Mouse (Mus musculus) cerebellum, postnatal 14 days (tissue): Measurements from ENCODE around the gene Snx6.
"Not testable (repeated sequence)": the region's sequence is repeated elsewhere in the genome, so short reads cannot be mapped to it uniquely, and the experiment has no call there.

Experiments
- DNase-seq, 2 experiments: peaks; one replicate each; pipeline ENCODE4 v3.0.0; 2021; ENCODE audit warnings: mixed read lengths in 2 of 2

Gene Snx6

DNA sequence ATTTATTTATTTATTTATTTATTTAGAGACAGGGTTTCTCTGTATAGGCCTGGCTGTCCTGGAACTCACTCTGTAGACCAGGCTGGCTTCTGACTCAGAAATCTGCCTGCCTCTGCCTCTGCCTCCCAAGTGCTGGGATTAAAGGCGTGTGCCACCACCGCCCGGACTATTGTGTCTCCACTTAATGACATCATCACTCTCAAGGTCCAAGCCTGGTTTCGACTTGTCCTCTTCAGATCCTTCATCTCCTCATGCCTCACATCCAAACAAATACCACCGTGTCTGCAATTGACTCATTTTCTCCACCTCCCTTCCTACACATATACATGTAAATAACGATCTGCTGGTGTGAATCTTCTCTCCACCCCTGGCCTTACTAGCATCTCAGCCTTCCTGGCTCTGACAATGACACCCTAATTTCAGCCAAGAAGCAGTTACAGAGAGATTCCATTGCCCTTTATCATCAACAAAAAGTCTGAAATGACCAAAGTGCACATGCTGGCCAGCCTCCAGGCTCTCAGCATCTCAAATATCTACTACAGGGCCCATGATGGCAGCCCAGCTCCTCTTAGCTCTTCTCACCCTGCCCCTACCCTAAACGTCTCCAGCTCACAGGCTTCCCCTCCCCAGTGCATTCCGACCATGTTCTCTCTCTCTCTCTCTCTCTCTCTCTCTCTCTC, 1.2 kb upstream of the Snx6 start:
- DNase-seq: no peak

DNA sequence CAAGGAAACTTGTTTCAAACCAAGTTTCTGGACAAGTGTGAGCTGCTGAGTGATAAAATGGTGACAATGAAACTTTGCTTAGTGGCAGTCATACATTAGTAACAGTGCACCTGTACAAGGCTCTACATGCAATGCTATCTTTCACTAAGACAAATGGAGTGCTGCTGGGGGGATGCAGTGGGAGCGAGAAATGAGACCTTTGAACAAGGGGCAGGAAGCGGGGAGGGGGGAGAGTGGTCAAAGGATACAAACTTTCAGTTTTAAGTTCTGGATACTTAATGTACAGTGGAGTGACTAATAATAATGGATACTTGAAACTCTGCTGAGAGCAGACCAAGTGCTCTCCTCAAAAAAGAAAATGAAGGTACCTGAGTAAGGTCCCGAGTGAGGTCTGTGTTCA, 1.1 kb downstream of the Snx6 start:
- DNase-seq: no peak

DNA sequence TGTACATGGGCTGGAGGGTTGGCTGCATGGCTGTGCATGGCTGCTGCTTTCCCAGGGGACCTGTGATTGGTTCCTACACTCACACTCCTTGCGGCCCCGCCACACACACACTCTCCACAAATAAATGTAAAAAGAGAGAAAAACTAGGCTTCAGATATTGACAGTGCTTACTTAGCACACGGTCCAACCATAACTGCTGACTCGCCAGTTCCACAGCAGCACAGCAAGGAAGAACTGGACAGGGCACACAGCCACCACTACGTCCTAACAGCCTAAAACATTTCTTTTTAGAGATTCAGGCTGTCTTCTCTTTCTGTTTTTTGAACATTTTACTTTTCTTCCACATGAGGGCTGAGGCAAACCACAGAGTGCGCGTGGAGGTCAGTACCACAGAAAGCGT, 4.0 kb downstream of the Snx6 start:
- no peak for DNase-seq

DNA sequence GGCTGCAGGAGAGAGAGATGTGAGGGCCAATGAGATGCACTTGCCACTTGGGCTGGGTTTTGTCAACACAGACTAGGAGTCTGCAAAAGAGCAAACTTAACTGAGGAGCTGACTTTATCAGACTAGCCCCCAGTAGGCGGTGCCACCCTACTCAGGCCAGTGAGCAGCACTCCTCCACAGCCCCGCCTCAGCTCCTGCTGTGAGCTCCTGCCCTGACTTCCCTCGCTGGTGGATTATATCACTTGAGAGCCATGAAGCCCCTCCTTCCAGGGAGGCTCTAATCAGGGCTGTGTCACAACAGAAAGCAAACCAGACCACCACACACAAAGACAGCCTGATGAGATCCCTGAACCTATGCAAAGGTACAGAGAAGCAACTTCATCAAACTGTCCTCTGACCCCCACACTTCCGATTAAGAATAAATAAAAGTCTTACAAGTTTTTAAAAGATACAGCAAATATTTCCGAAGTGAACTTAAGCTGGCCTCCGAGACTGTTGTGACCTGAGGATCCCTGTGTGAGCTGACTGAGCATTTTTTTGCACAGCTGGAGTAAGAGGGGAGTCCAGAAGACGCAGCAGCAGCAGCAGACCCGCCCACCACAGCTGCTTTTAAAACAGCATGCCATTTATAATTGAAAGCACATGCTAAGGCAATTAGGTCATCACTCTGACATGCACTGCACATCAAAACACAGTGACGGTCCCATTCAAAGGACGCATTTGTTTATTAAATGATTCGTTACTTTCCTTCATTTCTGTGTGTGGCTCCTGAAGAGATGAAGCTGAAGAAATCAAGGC, 6.0 kb downstream of the Snx6 start:
- DNase-seq: no peak

DNA sequence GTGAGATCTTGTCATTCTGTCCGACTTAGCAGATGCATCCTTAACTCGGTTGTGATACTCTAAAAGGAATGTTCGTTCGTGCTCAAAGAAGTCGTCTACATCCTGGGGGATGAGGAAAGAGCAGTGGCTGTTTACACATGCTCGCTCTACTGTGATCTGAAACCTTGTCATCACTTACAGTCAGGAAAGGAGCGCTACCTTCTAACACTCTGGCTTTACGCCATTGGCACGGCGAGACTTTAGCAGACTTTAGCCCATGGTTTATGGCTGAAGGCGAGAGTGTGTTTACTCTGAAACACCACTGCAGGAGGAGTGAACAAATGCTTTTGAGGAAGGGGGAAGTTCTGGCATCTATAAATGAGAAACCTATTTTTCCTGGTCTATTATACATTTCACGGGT, 31.9 kb downstream of the Snx6 start:
- no peak for DNase-seq

DNA sequence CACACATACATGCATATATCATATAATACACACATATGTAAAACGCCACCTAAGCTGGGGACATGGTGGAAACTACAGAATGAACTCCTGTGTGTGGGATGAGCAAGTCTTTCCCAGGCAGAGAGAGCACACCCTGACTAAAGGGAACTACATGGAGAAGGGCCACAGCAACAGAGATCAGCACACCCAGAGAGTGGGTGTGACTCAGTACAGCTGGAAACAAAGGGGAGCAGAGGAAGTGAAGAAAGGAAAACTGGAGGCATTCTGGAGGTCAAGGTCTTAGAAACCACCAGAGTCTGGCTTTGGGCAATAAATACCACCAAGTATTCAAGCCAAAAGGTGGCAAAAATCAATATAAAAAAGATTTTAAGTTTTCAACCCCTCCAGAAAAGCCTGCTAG, 34.8 kb downstream of the Snx6 start:
- no peak for DNase-seq

DNA sequence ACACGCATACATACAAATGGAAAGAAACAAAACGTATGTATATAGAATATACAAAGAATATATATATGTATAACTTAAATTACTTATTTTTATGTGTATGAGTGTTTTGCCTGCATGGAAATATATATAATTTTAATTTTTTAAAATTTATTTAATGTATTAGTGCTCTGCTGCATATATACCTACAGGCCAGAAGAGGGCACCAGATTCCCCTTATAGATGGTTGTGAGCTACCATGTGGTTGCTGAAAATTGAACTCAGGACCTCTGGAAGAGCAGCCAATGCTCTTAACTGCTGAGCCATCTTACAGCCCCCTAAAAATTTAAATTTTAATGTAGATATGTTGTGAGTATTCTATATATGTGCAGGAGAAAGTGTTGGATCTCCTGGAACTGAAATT, 36.7 kb downstream of the Snx6 start:
- DNase-seq: no peak

DNA sequence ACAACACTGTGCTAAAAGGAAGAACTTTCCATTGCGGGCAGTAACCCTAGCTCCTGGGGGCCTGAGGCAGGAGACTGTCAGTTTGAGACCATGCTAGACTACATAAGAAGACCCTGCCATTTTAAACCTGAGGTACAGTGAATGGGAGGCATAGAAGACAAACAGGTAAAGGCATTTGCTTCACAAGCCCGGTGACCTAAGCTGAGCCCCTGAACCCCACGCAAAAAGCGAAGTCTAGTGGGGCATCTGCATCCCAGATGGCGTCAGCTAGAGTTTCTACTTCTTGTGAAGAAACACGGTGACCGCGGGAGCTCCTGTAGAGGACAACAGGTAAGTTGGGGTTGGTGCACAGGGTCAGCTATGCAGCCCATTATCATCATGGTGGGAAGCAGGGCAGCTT, 46.9 kb downstream of the Snx6 start:
- no peak for DNase-seq

DNA sequence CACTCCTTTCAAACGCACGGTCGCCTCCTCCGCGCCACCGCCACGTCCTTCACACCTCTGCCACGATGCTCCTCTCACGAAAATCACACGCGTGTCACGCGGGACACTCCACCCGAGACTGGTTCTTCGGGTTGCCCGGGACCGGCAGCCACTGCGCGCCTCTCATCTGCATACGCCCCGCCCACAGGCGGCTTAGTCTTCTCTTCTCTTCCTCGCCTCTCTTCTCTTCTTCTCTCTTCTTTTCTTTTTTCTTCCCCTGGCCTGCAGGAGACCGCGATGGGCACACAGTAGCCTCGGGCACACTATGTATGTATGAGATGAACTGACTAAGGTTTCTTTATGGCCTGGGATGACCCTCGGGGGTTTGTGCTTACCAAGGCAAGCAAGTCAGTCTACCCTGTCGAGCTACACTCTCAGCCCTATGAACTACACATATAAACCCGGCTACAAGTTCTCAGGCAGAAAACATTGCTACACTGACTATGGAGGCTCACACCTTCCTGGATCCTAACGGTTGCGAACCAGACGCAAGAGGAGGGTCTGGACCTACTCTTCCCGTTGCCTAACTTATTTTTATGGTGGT, 56.8 kb downstream of the Snx6 start:
- DNase-seq: peak; percentile 37 to 43

DNA sequence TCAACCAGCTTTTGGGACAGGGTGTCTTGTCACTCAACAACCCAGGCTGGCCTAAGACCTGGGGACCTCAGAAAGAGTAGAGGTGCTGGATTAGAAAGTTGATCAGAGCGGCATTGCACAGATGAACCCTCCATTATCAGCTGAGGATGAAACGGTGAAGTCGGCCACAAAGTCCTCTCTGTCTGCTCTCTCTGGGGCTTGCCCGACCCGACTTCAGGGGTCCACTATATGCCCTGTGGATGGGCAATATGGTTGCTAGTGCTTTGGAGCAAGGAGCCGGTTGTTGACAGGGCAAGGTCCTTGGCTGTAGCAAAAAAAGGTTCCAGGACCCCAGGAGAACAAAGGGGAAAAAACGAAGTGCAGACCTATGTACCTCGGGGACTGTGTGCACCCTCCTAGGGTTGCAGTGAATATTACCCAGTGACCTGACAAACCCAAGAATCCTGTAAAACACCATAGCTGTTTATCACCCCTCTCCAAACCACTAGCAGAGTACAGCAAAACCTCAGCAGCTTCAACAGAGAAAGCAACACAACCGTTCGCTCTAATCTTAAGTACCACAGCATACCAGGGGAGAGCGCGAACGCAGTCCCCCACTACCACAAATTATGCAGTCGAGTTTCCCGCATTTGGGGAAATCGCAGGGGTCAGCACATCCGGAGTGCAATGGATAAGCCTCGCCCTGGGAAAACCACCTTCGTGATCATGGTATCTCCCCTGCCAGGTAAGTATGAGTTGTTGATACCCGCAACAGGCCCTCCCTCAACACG, 57.4 kb downstream of the Snx6 start:
- DNase-seq: not testable (repeated sequence)

DNA sequence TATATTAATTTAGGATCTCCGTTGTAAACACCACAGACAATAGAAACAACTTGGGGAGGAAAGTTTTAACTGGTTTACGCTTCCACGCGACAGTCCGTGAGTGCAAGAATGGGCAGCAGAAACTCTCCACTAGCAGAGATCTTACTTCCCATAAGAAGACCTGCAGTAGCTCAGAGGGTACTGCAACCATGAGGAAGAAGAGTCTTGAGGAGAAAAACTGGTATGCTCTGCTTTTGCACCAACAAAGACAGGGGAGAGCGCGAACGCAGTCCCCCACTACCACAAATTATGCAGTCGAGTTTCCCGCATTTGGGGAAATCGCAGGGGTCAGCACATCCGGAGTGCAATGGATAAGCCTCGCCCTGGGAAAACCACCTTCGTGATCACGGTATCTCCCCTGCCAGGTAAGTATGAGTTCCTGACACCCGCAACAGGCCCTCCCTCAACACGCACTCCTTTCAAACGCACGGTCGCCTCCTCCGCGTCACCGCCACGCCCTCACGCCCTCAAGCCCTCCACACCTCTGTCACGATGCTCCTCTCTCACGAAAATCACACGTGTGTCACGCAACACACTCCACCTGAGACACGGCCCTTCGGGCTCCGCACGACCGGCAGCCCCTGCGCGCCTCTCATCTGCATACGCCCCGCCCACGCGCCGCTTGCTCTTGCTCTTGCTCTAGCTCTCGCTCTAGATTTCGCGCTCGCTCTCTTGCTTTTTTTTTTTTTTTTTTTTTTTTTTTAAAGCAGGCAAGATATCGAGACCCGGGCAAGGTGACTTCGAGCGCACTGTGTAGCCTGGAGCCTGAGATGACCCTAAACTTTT, 61.0 kb downstream of the Snx6 start:
- peak; percentile 35 to 68 for DNase-seq

DNA sequence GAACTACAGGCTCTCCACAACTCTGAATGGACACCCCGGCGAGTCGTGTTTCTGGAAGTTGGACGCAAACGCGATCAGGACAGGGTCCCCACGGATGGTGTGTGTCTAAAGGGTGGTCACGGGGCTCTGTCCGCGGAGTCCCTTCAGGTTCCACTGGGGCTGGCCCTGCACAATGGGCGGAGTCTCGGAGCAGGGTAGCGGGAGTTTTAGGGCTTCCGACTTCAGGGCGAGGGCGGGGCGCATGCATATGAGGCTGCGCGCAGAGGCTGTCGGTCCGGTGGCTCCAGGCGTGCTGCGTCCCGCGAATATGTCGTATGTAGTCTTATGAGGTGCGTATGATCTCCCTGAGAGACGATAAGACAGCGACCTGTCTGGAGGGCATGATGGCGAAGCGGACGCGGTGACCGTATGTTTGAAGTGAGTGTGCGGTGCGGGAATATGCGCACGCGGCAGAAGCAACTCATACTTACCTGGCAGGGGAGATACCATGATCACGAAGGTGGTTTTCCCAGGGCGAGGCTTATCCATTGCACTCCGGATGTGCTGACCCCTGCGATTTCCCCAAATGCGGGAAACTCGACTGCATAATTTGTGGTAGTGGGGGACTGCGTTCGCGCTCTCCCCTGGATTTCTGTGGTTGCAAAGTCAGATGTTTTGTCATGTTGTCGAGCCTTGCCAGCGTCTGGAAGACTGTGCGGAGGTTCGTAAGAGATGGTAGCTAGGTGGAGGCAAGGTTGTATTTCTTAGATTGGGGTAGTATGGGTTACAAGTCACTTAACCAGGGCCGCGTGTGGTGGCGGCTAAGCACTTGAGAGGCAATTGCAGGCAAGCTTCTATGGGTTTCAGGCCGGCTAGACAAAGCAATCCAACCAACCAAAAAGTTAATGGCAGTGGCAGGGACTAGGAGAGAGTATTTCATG, 66.1 kb downstream of the Snx6 start:
- DNase-seq: not testable (repeated sequence)

DNA sequence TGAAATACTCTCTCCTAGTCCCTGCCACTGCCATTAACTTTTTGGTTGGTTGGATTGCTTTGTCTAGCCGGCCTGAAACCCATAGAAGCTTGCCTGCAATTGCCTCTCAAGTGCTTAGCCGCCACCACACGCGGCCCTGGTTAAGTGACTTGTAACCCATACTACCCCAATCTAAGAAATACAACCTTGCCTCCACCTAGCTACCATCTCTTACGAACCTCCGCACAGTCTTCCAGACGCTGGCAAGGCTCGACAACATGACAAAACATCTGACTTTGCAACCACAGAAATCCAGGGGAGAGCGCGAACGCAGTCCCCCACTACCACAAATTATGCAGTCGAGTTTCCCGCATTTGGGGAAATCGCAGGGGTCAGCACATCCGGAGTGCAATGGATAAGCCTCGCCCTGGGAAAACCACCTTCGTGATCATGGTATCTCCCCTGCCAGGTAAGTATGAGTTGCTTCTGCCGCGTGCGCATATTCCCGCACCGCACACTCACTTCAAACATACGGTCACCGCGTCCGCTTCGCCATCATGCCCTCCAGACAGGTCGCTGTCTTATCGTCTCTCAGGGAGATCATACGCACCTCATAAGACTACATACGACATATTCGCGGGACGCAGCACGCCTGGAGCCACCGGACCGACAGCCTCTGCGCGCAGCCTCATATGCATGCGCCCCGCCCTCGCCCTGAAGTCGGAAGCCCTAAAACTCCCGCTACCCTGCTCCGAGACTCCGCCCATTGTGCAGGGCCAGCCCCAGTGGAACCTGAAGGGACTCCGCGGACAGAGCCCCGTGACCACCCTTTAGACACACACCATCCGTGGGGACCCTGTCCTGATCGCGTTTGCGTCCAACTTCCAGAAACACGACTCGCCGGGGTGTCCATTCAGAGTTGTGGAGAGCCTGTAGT, 76.4 kb downstream of the Snx6 start:
- DNase-seq: not testable (repeated sequence)

DNA sequence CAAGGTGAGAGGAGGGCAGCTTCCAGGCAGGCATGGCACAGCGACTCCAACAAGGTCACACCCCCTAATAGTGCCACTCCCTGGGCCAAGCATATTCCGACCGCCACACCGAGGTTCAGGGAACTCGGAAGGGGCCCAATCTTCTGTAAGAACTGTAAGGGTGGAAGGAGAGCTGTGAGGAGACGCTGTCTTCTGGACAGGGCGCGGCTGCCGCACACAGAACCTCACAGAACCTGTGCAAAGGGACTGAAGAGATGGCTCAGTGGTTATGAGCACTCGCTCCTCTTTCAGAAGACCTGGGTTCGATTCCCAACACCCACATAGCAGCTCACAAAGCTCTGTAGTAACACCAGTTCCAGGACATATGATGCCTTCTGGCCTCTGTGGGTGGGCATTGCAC, 78.0 kb downstream of the Snx6 start:
- DNase-seq: not testable (repeated sequence)

DNA sequence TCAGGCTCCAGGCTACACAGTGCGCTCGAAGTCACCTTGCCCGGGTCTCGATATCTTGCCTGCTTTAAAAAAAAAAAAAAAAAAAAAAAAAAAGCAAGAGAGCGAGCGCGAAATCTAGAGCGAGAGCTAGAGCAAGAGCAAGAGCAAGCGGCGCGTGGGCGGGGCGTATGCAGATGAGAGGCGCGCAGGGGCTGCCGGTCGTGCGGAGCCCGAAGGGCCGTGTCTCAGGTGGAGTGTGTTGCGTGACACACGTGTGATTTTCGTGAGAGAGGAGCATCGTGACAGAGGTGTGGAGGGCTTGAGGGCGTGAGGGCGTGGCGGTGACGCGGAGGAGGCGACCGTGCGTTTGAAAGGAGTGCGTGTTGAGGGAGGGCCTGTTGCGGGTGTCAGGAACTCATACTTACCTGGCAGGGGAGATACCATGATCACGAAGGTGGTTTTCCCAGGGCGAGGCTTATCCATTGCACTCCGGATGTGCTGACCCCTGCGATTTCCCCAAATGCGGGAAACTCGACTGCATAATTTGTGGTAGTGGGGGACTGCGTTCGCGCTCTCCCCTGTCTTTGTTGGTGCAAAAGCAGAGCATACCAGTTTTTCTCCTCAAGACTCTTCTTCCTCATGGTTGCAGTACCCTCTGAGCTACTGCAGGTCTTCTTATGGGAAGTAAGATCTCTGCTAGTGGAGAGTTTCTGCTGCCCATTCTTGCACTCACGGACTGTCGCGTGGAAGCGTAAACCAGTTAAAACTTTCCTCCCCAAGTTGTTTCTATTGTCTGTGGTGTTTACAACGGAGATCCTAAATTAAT, 81.5 kb downstream of the Snx6 start:
- DNase-seq: not testable (repeated sequence)

DNA sequence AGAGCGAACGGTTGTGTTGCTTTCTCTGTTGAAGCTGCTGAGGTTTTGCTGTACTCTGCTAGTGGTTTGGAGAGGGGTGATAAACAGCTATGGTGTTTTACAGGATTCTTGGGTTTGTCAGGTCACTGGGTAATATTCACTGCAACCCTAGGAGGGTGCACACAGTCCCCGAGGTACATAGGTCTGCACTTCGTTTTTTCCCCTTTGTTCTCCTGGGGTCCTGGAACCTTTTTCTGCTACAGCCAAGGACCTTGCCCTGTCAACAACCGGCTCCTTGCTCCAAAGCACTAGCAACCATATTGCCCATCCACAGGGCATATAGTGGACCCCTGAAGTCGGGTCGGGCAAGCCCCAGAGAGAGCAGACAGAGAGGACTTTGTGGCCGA, 85.0 kb downstream of the Snx6 start:
- DNase-seq: peak; percentile 61 to 63

DNA sequence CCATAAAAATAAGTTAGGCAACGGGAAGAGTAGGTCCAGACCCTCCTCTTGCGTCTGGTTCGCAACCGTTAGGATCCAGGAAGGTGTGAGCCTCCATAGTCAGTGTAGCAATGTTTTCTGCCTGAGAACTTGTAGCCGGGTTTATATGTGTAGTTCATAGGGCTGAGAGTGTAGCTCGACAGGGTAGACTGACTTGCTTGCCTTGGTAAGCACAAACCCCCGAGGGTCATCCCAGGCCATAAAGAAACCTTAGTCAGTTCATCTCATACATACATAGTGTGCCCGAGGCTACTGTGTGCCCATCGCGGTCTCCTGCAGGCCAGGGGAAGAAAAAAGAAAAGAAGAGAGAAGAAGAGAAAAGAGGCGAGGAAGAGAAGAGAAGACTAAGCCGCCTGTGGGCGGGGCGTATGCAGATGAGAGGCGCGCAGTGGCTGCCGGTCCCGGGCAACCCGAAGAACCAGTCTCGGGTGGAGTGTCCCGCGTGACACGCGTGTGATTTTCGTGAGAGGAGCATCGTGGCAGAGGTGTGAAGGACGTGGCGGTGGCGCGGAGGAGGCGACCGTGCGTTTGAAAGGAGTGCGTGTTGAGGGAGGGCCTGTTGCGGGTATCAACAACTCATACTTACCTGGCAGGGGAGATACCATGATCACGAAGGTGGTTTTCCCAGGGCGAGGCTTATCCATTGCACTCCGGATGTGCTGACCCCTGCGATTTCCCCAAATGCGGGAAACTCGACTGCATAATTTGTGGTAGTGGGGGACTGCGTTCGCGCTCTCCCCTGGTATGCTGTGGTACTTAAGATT, 85.6 kb downstream of the Snx6 start:
- DNase-seq: not testable (repeated sequence)

DNA sequence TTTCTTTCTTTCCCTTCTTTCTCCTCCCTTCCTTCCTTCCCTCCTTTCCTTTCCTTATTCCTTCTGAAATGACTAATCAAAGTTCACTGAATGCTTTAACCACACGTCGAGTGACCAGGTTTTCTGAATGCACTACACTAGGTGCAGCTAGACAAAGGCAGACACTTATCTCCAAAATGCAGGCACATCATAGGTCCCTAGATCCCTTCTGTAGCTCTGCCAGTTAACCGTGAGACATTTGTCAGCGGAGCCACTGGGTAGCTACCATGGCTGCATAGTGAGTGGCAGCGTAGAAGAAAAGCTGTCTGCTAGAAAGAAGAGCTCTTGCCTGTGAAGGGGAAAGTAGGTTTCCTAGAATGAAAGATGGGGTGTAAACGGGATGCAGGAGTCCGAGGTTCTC, 96.1 kb downstream of the Snx6 start:
- DNase-seq: no peak
